Mouse (Mus musculus) testis, adult 2 months (tissue): ENCODE measurements at regions not wholly inside any gene's neighbourhood (a gene's known extent, or its start where the extent isn't known, plus 50 kb on each side); places are given as distances from the start of the nearest gene placed in this dataset.

Experiments used
- H3K27ac ChIP-seq: fragments of 200-500 bp; 2 replicates; pipeline ENCODE4 v1.5.1; 2012; ENCODE audit warnings: low read depth, low read length; ENCODE audit not compliant: control insufficient read depth, insufficient read depth
- H3K27me3 ChIP-seq: fragments of 200-500 bp; 2 replicates; pipeline ENCODE4 v1.6.1; 2012; ENCODE audit warnings: mild to moderate bottlenecking, low read length, moderate library complexity; ENCODE audit not compliant: control insufficient read depth, insufficient read depth
- H3K36me3 ChIP-seq: fragments of 200-500 bp; 2 replicates; pipeline ENCODE4 v1.6.1; 2012; ENCODE audit warnings: mild to moderate bottlenecking, low read length; ENCODE audit not compliant: control insufficient read depth, insufficient read depth
- H3K4me1 ChIP-seq: fragments of 200-500 bp; 2 replicates; pipeline ENCODE4 v1.6.1; 2012; ENCODE audit warnings: low read length; ENCODE audit not compliant: control insufficient read depth, insufficient read depth
- H3K4me3 ChIP-seq: fragments of 200-500 bp; 2 replicates; pipeline ENCODE4 v1.5.1; 2012; ENCODE audit warnings: low read depth, mild to moderate bottlenecking, low read length, moderate library complexity, mixed read lengths; ENCODE audit not compliant: control insufficient read depth
- CTCF ChIP-seq: fragments of 200-500 bp; IDR thresholded peaks from 2 replicates; pipeline ENCODE4 v1.5.1; 2012; ENCODE audit warnings: low read depth, mild to moderate bottlenecking, inconsistent platforms, low read length, moderate library complexity; ENCODE audit not compliant: control insufficient read depth, insufficient read depth, insufficient replicate concordance
- POLR2A ChIP-seq: fragments of 200-500 bp; IDR thresholded peaks from 2 replicates; pipeline ENCODE4 v1.6.1; 2012; ENCODE audit warnings: low read depth, mild to moderate bottlenecking, inconsistent platforms, low read length, moderate library complexity; ENCODE audit not compliant: control insufficient read depth

GRCm38 (mm10) chr19:21077771-21078548, 124.0 kb upstream of the Tmc1 start:
- no peaks in the 10 kb centered on the region for H3K36me3 ChIP-seq
- no peak overlapping the region for H3K27ac ChIP-seq
- no peaks in the 10 kb centered on the region for H3K27me3 ChIP-seq
- H3K4me1 ChIP-seq = no peaks in the 10 kb centered on the region
- no peak overlapping the region for H3K4me3 ChIP-seq
- no peak for TF ChIP-seq POLR2A

GRCm38 (mm10) chr19:21068381-21068780, 114.4 kb upstream of the Tmc1 start:
- TF ChIP-seq POLR2A (no peak), CTCF (no peak)
- Histone ChIP-seq H3K4me1 (no peaks in the 10 kb centered on the region), H3K4me3 (no peak overlapping the region), H3K36me3 (no peaks in the 10 kb centered on the region), H3K27me3 (no peaks in the 10 kb centered on the region), H3K27ac (no peak overlapping the region)

GRCm38 (mm10) chr19:21066432-21067113, 112.6 kb upstream of the Tmc1 start:
- H3K27me3 ChIP-seq = no peaks in the 10 kb centered on the region
- TF ChIP-seq CTCF (no peak), POLR2A (no peak)
- H3K27ac ChIP-seq = no peak overlapping the region

GRCm38 (mm10) chr19:21064902-21065301, 110.9 kb upstream of the Tmc1 start:
- no peaks in the 10 kb centered on the region for H3K4me1 ChIP-seq
- H3K27me3 ChIP-seq = no peaks in the 10 kb centered on the region
- no peak for TF ChIP-seq POLR2A
- TF ChIP-seq CTCF = no peak
- H3K4me3 ChIP-seq = no peak overlapping the region
- H3K36me3 ChIP-seq = no peaks in the 10 kb centered on the region
- no peak overlapping the region for H3K27ac ChIP-seq

More at GRCm38 (mm10) chr19:21066432-21067113, 112.6 kb upstream of the Tmc1 start:
- Histone ChIP-seq H3K4me3 (no peak overlapping the region), H3K4me1 (no peaks in the 10 kb centered on the region), H3K36me3 (no peaks in the 10 kb centered on the region)

GRCm38 (mm10) chr19:21053597-21054544, 99.9 kb upstream of the Tmc1 start:
- no peaks in the 10 kb centered on the region for H3K27me3 ChIP-seq
- TF ChIP-seq POLR2A (no peak), CTCF (no peak)
- H3K4me1 ChIP-seq = peaks cover 2% of the 10 kb centered on the region; the same call in 1 of the 2 replicates

GRCm38 (mm10) chr19:21052771-21053170, 98.8 kb upstream of the Tmc1 start:
- no peak overlapping the region for H3K4me3 ChIP-seq
- H3K4me1 ChIP-seq = peaks cover 2% of the 10 kb centered on the region; the same call in 1 of the 2 replicates
- H3K27ac ChIP-seq = no peak overlapping the region
- TF ChIP-seq POLR2A (no peak), CTCF (no peak)
- H3K36me3 ChIP-seq = no peaks in the 10 kb centered on the region
- H3K27me3 ChIP-seq = no peaks in the 10 kb centered on the region

More at GRCm38 (mm10) chr19:21053597-21054544, 99.9 kb upstream of the Tmc1 start:
- Histone ChIP-seq H3K4me3 (no peak overlapping the region), H3K36me3 (no peaks in the 10 kb centered on the region), H3K27ac (no peak overlapping the region)

- Histone ChIP-seq H3K36me3 (no peaks in the 10 kb centered on the region), H3K27ac (no peak overlapping the region), H3K27me3 (no peaks in the 10 kb centered on the region), H3K4me3 (no peak overlapping the region), H3K4me1 (peaks cover 2% of the 10 kb centered on the region; the same call in 1 of the 2 replicates)
- TF ChIP-seq POLR2A (no peak), CTCF (no peak)
Observed at GRCm38 (mm10) chr19:21051872-21052271, 97.9 kb upstream of the Tmc1 start.
